Mouse (Mus musculus): ENCODE results near the gene H2-Ab1.
A peak's percentile ranks its signal among the peaks of the same experiment; 100 is the strongest.
"Not testable (repeated sequence)": the region's sequence is repeated elsewhere in the genome, so short reads cannot be mapped to it uniquely, and the experiment has no call there.

Gene H2-Ab1

DNA sequence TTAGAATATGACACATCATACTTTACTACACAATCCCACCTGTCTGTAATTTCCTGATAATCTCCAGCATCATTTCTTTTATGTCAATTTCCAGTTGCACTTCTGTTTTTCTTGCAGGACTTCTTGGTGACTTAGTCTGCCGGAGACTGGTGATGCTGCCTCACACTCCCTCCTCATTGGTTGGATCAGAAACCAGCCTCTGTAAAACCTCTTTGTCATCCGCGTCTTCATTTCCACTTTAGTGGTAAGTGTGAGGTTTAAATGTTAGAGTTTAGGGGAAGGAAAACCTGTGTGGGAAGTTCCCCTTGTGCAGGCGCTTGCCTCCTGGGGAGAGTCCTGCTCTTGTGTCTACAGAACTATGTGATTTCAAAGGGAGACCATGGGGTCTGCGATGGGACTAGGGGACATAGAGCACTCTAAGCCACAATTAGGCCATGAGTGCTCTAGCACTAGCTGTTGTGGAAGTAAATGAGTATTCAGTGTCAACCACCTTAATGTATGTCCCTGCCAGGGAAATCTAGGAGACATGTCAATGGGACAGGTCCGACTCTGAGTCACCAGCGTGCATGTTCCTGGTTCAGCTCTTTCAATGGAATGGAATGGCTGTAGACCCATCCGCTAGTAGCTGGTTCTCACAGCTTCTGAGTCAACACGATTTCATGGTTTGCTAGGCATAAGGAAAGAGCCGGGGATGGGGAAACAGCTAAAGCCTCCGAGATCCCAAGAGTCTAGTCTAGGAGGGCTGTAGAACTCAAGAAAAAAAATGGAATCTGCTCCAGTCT is at the start of gene H2-Ab1:
TSS of gene H2-Ab1 (plus strand) at position 96 of the 782 bp plus-strand sequence.
- DNase-seq: peak; percentile 71

DNA sequence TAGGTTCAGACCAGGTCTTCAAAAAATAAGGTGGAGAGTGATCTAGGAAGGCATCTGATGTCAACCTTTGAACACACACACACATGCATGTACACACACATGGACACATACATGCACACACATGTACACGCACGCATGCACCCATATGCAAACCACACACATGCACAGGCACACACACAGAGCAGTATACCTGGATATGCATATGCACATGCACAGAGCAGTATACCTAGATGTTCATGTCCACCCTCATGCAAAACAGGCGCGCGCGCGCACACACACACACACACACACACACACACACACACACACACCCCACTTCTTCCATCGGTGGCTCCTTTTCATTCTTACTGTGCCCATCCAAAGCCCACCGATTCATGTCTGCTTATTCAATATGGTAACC is 49.6 kb upstream of the H2-Ab1 start:
- no peak for DNase-seq

DNA sequence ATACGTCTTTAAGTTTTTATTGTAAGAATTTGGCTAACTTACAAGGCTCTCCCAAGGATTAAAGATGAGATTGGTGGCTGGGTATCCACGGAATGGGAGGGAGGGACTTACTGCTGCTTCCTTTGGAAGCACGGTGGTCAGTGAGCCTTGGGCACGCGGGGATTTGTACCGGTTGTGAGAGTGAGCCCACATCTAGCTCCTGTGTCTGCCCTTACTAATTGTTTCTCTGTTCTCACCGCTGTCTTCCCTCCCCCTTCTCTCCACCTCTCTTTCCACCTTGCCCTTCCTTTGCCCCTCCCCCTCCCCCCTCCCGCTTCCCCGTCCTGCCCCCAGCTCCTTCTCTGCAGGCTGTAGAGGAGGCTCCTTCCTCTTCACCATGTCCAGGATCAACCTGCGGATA is 49.1 kb upstream of the H2-Ab1 start:
- DNase-seq: no peak

- no peak for DNase-seq
Observed at GRCm38 (mm10) chr17:34209680-34210079, 47.8 kb upstream of the H2-Ab1 start.

GRCm38 (mm10) chr17:34210599-34210998 is 46.9 kb upstream of the H2-Ab1 start:
- DNase-seq: no peak

DNA sequence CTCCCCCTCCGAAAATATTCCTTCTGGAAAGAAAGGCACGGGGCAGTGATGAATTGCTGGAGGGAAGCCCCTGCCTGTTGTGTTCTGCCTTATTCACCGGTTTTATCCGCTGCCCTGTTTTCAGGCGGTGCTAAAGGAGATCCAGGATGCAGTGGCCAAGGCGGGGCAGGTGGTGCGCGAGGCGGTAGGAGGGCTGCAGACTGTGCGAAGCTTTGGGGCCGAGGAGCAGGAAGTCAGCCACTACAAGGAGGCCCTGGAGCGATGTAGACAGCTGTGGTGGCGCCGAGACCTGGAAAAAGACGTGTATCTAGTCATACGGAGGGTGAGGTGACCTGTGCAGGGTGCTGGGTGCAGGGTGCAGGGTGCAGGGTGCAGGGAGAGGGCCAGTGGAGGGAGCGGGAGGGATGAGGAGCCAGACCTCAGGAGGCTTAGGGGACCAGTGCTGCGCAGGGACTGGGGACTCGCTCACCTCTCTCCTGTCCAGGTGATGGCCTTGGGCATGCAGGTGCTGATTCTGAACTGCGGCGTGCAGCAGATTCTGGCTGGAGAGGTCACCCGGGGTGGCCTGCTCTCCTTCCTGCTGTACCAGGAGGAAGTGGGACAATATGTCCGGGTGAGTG is 45.6 kb upstream of the H2-Ab1 start:
- DNase-seq: no peak

DNA sequence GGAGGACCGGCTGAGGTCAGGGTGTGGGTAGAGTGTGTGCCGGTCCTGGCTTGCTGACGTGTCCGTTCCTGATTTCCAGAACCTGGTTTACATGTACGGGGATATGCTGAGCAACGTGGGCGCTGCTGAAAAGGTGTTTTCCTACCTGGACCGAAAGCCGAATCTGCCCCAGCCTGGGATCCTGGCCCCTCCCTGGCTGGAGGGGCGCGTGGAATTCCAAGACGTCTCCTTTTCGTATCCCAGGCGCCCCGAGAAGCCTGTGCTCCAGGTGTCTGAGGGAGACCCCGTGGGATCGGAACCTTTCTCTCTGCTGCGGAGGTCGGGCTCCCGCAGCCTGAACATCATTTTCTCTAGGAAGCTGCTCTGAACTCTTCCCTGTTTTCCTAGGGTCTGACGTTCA is 43.6 kb upstream of the H2-Ab1 start:
- no peak for DNase-seq

GRCm38 (mm10) chr17:34215176-34215575 is 42.3 kb upstream of the H2-Ab1 start:
- DNase-seq: no peak

- DNase-seq: no peak
Observed at GRCm38 (mm10) chr17:34217216-34217928, 40.1 kb upstream of the H2-Ab1 start.

- DNase-seq: no peak
Observed at GRCm38 (mm10) chr17:34217986-34218385, 39.5 kb upstream of the H2-Ab1 start.

GRCm38 (mm10) chr17:34218675-34219074 is 38.8 kb upstream of the H2-Ab1 start:
- DNase-seq: peak; percentile 93

- peak; percentile 52 for DNase-seq
Observed at GRCm38 (mm10) chr17:34219096-34219495, 38.4 kb upstream of the H2-Ab1 start.

- DNase-seq: not testable (repeated sequence)
Observed at GRCm38 (mm10) chr17:34219801-34220200, 37.7 kb upstream of the H2-Ab1 start.

DNA sequence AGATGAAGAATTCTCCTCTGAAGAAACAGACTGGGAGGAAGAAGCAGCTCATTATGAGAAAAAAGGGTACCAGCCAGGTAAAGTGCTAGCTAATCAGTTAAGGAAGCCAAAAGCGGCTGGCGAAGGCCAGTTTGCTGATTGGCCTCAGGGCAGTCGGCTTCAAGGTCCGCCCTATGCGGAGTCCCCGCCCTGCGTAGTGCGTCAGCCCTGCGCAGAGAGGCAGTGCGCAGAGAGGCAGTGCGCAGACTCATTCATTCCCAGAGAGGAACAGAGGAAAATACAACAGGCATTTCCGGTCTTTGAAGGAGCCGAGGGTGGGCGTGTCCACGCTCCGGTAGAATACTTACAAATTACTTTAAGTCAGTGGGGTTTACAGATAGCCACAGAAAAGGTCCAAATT is 37.1 kb upstream of the H2-Ab1 start:
- not testable (repeated sequence) for DNase-seq

DNA sequence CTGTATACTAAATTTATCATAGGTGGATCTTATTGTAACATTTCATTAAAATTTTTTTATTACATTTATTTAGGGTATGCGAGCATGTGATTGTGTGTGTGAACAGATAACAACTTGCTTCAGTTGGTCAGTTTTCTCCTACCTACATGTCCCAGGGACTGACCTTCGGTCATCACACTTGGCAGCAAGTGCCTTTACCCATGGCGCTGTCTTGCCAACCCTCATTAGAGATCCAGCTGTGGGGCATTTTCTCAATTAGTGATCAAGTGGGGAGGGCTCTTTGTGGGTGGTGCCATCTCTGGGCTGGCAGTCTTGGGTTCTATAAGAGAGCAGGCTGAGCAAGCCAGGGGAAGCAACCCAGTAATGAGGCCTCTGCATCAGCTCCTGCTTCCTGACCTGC is 32.7 kb upstream of the H2-Ab1 start:
- DNase-seq: peak; percentile 34

DNA sequence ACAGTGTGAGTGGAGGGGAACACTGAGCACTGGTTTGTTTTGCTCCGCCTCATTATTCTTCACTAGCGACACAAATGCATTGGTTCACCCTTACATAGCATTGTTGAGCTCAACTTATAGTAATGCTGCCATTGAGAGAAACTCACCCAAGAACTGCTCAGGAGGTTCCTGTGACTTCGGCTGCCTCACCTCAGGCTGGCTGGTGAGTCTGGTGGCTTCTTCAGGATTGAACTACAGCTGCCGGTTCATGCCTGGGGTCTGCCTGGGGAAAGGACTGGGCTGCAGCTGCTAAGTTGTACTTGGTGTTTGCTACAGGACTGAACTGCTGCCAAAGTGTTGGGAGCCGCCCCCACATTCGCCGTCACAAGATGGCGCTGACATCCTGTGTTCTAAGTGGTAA is 32.1 kb upstream of the H2-Ab1 start:
- DNase-seq: no peak

DNA sequence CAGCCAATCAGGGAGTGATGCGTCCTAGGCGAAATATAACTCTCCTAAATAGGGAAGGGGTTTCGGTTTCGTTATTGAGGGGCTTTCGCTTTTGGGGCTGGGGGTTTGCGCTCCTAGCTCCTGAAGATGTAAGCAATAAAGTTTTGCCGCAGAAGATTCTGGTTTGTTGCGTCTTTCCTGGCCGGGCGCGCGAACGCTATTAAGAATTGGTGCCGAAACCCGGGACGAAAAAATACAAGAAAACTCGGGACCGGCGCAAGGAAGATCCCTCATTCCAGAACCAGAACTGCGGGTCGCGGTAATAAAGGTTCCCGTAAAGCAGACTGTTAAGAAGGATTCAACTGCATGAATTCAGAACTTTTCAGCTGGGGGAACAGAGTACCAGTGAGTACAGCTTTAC is 31.6 kb upstream of the H2-Ab1 start:
- DNase-seq: not testable (repeated sequence)

GRCm38 (mm10) chr17:34230971-34231370 is 26.5 kb upstream of the H2-Ab1 start:
- not testable (repeated sequence) for DNase-seq

DNA sequence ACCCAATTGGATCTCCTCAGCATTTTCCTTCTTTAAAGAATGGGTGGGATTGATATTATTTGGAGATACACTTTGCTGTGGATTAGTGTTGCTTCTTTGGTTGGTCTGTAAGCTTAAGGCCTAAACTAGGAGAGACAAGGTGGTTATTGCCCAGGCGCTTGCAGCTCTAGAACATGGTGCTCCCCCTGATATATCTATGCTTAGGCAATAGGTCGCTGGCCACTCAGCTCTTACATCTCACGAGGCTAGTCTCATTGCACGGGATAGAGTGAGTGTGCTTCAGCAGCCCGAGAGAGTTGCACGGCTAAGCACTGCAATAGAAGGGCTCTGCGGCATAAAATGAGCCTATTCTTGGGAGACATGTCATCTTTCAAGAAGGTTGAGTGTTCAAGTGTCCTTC is 25.5 kb upstream of the H2-Ab1 start:
- DNase-seq: not testable (repeated sequence)

- peak; percentile 71 for DNase-seq
Observed at GRCm38 (mm10) chr17:34234926-34235325, 22.6 kb upstream of the H2-Ab1 start.

DNA sequence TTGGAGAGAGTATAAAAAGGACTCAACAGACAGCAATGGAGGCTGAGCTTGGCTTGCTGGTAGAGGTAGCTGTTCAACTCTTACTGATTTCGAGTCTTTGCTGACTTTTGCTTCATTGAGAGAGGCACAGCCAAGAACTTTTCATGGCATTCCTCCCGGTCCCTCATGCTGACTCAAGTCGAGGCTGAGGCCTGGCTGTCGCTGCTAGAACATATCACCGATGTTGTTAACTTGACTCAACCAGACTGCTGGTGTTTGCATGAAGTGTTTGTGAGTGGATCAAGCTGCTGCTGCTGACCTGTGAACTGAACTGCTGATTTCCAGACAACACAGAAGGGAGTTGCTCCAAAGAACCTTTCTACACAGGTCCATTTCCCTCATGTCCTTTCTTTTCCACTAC is 20.8 kb upstream of the H2-Ab1 start:
- DNase-seq: no peak

- no peak for DNase-seq
Observed at GRCm38 (mm10) chr17:34237741-34238140, 19.7 kb upstream of the H2-Ab1 start.

DNA sequence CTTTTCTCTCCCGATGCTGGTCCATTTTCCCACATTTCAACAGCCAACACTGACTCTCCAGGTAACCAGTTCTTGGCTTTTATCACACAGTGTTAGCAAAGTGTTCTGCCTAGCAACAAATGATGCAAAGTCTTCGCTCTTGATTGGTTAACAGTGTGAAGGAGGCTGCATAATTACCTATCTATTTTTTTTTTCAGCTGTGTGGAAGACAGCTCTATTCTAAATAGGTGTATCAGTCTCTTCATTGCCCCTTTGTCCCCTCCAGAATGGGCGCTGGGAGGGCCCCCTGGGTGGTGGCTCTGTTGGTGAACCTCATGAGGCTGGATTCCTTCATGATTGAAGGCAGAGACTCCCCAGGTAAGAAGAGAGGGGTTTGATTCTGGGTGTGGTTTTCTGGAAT is 18.8 kb upstream of the H2-Ab1 start, which contains the start of gene H2-Ob:
TSS of gene H2-Ob (plus strand) at position 198 of the 400 bp plus-strand sequence.
- DNase-seq: peak; percentile 36

DNA sequence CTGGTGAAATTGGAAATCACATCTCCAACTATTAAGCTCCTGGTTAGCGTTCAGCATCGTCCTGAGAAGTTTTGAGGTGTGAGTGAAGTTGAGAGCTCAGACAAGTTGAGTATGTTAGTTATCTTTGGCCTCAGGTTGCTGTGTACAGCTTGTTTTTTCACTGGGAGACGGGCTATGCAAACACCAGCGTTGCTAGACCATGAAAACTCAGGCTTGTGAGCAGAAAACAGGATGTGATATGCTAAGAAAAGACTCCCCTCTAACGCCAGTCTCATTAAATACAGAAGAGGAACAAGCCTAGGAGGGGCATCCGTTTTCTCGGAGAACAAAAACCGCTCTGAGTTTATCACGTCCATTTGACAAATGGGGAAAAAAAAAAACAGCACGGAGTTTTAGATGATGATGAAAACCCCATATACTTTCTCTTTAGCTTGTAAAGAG is 17.9 kb upstream of the H2-Ab1 start:
- no peak for DNase-seq

Measured in kidney, adult 11 months (tissue).